Mouse (Mus musculus): ENCODE measurements around the gene Iqsec1.

- TF ChIP-seq EP300 (optimal IDR thresholded peaks at IDR 0.05), result no peak
- TF ChIP-seq CTCF (IDR thresholded peaks at IDR 0.05; ENCODE audit: low read depth), result no peak
These were observed 296.6 kb downstream of the Iqsec1 start for GRCm38 (mm10) chr6:90691935-90692334.

All from stomach, postnatal 0 days (tissue).